Mouse (Mus musculus): ENCODE measurements around the gene Ext2. TPM values are rescaled to one million over a fixed set of nuclear protein-coding genes. Genes with fewer than 3 reads are reported as not detected.

Ext2 gene
- total RNA-seq, 2 experiments from 2014 or later = 50.6 to 57.4 TPM

GRCm38 (mm10) chr2:93719792-93720675 is 102.3 kb downstream of the Ext2 start:
- no peak for DNase-seq (ENCODE audit: extremely low spot score in 1 of 2, low spot score in 2 of 2)
- intact Hi-C loops (cut with DNase I) = no loop called here
- TF ChIP-seq CTCF (IDR thresholded peaks at IDR 0.05) = no peak
- H3K27ac ChIP-seq = no peak overlapping the region
- H3K4me3 ChIP-seq = no peak overlapping the region

- Histone ChIP-seq H3K4me3 (no peak overlapping the region), H3K27ac (no peak overlapping the region)
- TF ChIP-seq CTCF (IDR thresholded peaks at IDR 0.05) = no peak
- intact Hi-C loops (cut with DNase I) = no loop called here
- DNase-seq (ENCODE audit: extremely low spot score in 1 of 2, low spot score in 2 of 2) = no peak
Observed at GRCm38 (mm10) chr2:93713267-93713666, 109.1 kb downstream of the Ext2 start.

- H3K4me3 ChIP-seq = no peak overlapping the region
- no peak overlapping the region for H3K27ac ChIP-seq
- no peak for DNase-seq (ENCODE audit: extremely low spot score in 1 of 2, low spot score in 2 of 2)
- no peak for TF ChIP-seq CTCF (IDR thresholded peaks at IDR 0.05)
- intact Hi-C loops (cut with DNase I) = no loop called here
Observed at GRCm38 (mm10) chr2:93711460-93711859, 110.9 kb downstream of the Ext2 start.

GRCm38 (mm10) chr2:93709696-93710095 is 112.7 kb downstream of the Ext2 start:
- intact Hi-C loops (cut with DNase I) = no loop called here
- DNase-seq (ENCODE audit: extremely low spot score in 1 of 2, low spot score in 2 of 2) = no peak
- no peak for TF ChIP-seq CTCF (IDR thresholded peaks at IDR 0.05)
- Histone ChIP-seq H3K4me3 (no peak overlapping the region), H3K27ac (no peak overlapping the region)

GRCm38 (mm10) chr2:93709241-93709640 is 113.1 kb downstream of the Ext2 start:
- no peak for TF ChIP-seq CTCF (IDR thresholded peaks at IDR 0.05)
- Histone ChIP-seq H3K4me3 (no peak overlapping the region), H3K27ac (no peak overlapping the region)
- intact Hi-C loops (cut with DNase I) = no loop called here
- no peak for DNase-seq (ENCODE audit: extremely low spot score in 1 of 2, low spot score in 2 of 2)

GRCm38 (mm10) chr2:93706825-93707224 is 115.5 kb downstream of the Ext2 start:
- no peak for TF ChIP-seq CTCF (IDR thresholded peaks at IDR 0.05)
- peak overlapping the region; percentile 75 for H3K27ac ChIP-seq
- intact Hi-C loops (cut with DNase I) = no loop called here
- no peak overlapping the region for H3K4me3 ChIP-seq
- DNase-seq (ENCODE audit: extremely low spot score in 1 of 2, low spot score in 2 of 2) = no peak

- TF ChIP-seq CTCF (IDR thresholded peaks at IDR 0.05) = no peak
- H3K4me3 ChIP-seq = no peak overlapping the region
- no peak for DNase-seq (ENCODE audit: extremely low spot score in 1 of 2, low spot score in 2 of 2)
- intact Hi-C loops (cut with DNase I) = no loop called here
- peak overlapping the region; percentile 71 for H3K27ac ChIP-seq
Observed at GRCm38 (mm10) chr2:93706407-93706806, 116.0 kb downstream of the Ext2 start.

GRCm38 (mm10) chr2:93704195-93704594 is 118.2 kb downstream of the Ext2 start:
- TF ChIP-seq CTCF (IDR thresholded peaks at IDR 0.05) = no peak
- no peak for DNase-seq (ENCODE audit: extremely low spot score in 1 of 2, low spot score in 2 of 2)
- intact Hi-C loops (cut with DNase I) = no loop called here
- no peak overlapping the region for H3K4me3 ChIP-seq
- H3K27ac ChIP-seq = no peak overlapping the region

- Histone ChIP-seq H3K4me3 (no peak overlapping the region), H3K27ac (no peak overlapping the region)
- intact Hi-C loops (cut with DNase I) = no loop called here
- TF ChIP-seq CTCF (IDR thresholded peaks at IDR 0.05) = no peak
- DNase-seq (ENCODE audit: extremely low spot score in 1 of 2, low spot score in 2 of 2) = no peak
Observed at GRCm38 (mm10) chr2:93702936-93703926, 119.1 kb downstream of the Ext2 start.

GRCm38 (mm10) chr2:93699346-93699745 is 123.0 kb downstream of the Ext2 start:
- intact Hi-C loops (cut with DNase I) = no loop called here
- TF ChIP-seq CTCF (IDR thresholded peaks at IDR 0.05) = no peak
- no peak for DNase-seq (ENCODE audit: extremely low spot score in 1 of 2, low spot score in 2 of 2)
- H3K27ac ChIP-seq = no peak overlapping the region
- no peak overlapping the region for H3K4me3 ChIP-seq

GRCm38 (mm10) chr2:93696181-93696641 is 126.2 kb downstream of the Ext2 start:
- intact Hi-C loops (cut with DNase I) = no loop called here
- TF ChIP-seq CTCF (IDR thresholded peaks at IDR 0.05) = no peak
- Histone ChIP-seq H3K4me3 (no peak overlapping the region), H3K27ac (no peak overlapping the region)
- DNase-seq (ENCODE audit: extremely low spot score in 1 of 2, low spot score in 2 of 2) = no peak

GRCm38 (mm10) chr2:93693101-93693500 is 129.3 kb downstream of the Ext2 start:
- no peak for DNase-seq (ENCODE audit: extremely low spot score in 1 of 2, low spot score in 2 of 2)
- H3K4me3 ChIP-seq = no peak overlapping the region
- no peak for TF ChIP-seq CTCF (IDR thresholded peaks at IDR 0.05)
- H3K27ac ChIP-seq = no peak overlapping the region
- intact Hi-C loops (cut with DNase I) = no loop called here

Measured in left cerebral cortex, adult 2 months (tissue).